Mouse (Mus musculus) left cerebral cortex, adult 2 months (tissue): ENCODE measurements around the gene Stpg3. TPM values are rescaled to one million over a fixed set of nuclear protein-coding genes. Genes with fewer than 3 reads are reported as not detected.

ENCODE experiments used
- DNase-seq, 2 experiments: peaks; one replicate each; pipeline ENCODE4 v3.0.0; 2021 to 2022; ENCODE audit warnings: low spot score in 2 of 2, mixed read lengths in 1 of 2; ENCODE audit errors: extremely low spot score in 1 of 2
- H3K27ac ChIP-seq: fragments of 200-600 bp; 2 replicates; pipeline ENCODE4 v1.8.1; 2022
- H3K4me3 ChIP-seq: fragments of 200-600 bp; 2 replicates; pipeline ENCODE4 v1.8.1; 2022
- CTCF ChIP-seq: fragments of 200-600 bp; IDR thresholded peaks from 2 replicates; pipeline ENCODE4 v1.8.1; 2022; ENCODE audit warnings: antibody characterized with exemption, mild to moderate bottlenecking, moderate library complexity
- intact Hi-C: fragments of 180-260 bp; cut with DNase I; formaldehyde crosslinking; loops from one replicate; pipeline ENCODE4 v1.15.1; 2025
- total RNA-seq, 2 experiments: library from RNA; stranded (reverse); gene quantifications; 2 replicates each; pipeline ENCODE4 v1.2.3; 2021

The Stpg3 gene
- total RNA-seq, 2 experiments from 2014 or later = not detected

GRCm38 (mm10) chr2:25177076-25177475, 37.4 kb downstream of the Stpg3 start:
- intact Hi-C loops = no loop called here

DNA sequence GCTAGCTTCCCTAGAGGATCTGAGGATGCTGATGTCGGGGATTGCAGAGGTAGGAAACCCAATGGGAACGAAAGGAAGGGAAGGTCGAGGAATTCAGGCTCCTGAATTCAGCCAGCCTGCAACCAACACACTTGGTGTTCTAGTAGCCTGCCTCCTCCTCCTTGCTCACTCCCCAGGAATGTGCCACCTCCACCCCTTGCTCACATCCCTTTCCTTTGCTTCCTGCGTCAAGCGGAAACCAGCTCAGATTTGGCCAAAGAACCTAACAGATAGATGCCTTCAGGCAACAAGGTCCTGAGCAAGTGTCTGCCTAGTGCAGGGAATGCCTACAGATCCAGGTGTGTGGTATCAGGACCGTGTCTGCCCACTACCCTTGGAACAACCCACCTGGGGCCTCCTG, 37.9 kb downstream of the Stpg3 start:
- peak overlapping the region; percentile 83 for H3K27ac ChIP-seq
- intact Hi-C loops = no loop called here
- TF ChIP-seq CTCF = no peak
- no peak overlapping the region for H3K4me3 ChIP-seq
- no peak for DNase-seq

More at GRCm38 (mm10) chr2:25177076-25177475, 37.4 kb downstream of the Stpg3 start:
- no peak overlapping the region for H3K4me3 ChIP-seq
- no peak for DNase-seq
- H3K27ac ChIP-seq = peak overlapping the region; percentile 83
- TF ChIP-seq CTCF = no peak

DNA sequence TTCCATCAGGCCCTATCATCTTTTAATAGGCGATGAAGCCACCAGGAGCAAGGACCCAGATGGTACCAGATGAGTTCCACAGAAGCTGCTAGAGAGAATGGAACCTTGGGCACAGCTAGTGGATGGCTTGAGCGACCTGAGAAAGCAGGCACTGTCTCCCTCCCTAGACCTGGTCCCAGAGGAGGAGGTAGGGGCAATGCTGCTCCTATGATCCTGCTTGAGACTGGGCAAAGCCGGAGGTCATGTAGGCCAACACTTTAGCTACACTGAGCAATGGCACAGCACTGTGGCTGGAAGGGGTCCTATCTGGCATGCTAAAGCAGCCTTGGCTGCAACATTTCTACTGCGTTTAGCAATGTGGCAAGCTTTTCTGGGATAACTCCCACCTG, 38.8 kb downstream of the Stpg3 start:
- TF ChIP-seq CTCF = no peak
- no peak for DNase-seq
- no peak overlapping the region; the same call in 1 of the 2 replicates for H3K27ac ChIP-seq
- H3K4me3 ChIP-seq = no peak overlapping the region
- intact Hi-C loops = no loop called here

GRCm38 (mm10) chr2:25174866-25175689, 39.4 kb downstream of the Stpg3 start:
- H3K27ac ChIP-seq = no peak overlapping the region
- TF ChIP-seq CTCF = no peak
- intact Hi-C loops = no loop called here
- no peak for DNase-seq
- H3K4me3 ChIP-seq = no peak overlapping the region

GRCm38 (mm10) chr2:25173821-25174220, 40.6 kb downstream of the Stpg3 start:
- intact Hi-C loops = no loop called here

GRCm38 (mm10) chr2:25172629-25173028, 41.8 kb downstream of the Stpg3 start:
- DNase-seq = no peak

More at GRCm38 (mm10) chr2:25173821-25174220, 40.6 kb downstream of the Stpg3 start:
- DNase-seq = no peak
- no peak for TF ChIP-seq CTCF
- H3K27ac ChIP-seq = no peak overlapping the region
- H3K4me3 ChIP-seq = no peak overlapping the region

DNA sequence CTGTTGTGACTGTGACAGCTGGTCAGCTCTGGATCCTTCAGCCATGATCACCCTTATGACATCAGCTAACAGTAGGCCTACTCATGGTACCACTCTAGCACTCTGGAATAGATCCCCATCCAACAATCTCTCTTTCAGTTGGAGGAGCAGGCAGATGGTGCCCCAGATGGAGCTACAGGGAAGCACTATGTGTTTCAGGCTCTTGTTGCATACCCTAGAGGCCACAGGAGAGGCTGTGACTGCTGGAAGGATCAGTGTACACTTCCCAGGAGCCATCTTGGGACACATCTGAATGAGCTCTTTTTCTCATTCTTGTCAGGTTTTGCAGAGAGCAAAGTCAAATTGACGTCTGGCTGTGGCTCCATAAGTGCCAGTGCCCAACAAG, 42.7 kb downstream of the Stpg3 start:
- intact Hi-C loops = no loop called here
- H3K27ac ChIP-seq = no peak overlapping the region
- TF ChIP-seq CTCF = no peak
- no peak overlapping the region for H3K4me3 ChIP-seq
- DNase-seq = no peak

More at GRCm38 (mm10) chr2:25172629-25173028, 41.8 kb downstream of the Stpg3 start:
- intact Hi-C loops = no loop called here
- H3K4me3 ChIP-seq = no peak overlapping the region
- no peak for TF ChIP-seq CTCF
- no peak overlapping the region for H3K27ac ChIP-seq

DNA sequence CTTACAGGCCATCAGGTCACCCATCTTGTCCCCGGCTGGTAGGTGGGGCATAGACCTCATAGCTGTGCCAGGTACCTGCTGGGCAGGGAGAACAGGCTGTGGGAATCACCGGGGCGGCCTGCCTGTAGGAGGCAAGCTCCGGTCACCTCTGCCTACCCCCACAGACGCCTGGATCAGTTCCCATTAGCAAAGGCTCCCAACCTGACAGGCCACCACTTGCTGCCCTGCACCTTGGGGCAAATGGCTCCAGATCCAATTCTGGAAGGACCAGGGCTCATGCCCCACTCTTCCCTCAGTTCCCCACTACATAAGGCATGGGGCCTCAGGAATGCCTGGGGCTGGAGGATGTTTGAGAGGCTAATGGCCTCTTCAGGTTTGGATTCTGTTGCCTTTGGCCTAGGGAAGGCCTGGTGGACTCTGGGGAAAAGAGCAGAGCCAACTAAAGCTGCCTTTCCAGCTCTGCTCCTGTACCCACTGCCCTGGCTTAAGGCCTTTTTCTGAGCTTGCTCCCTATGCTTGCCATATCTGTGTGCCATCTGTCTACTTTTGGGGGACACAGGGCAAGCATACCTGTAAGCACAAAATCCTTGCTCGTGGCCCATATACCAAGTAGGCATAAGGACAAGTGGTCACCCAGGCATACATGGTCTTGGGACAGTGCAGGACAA, 43.2 kb downstream of the Stpg3 start:
- intact Hi-C loops = no loop called here
- TF ChIP-seq CTCF = no peak
- Histone ChIP-seq H3K27ac (no peak overlapping the region), H3K4me3 (no peak overlapping the region)
- no peak for DNase-seq

GRCm38 (mm10) chr2:25170326-25171100, 43.9 kb downstream of the Stpg3 start:
- H3K27ac ChIP-seq = no peak overlapping the region
- no peak overlapping the region for H3K4me3 ChIP-seq
- TF ChIP-seq CTCF = no peak
- DNase-seq = no peak
- intact Hi-C loops = no loop called here

GRCm38 (mm10) chr2:25169778-25170177, 44.7 kb downstream of the Stpg3 start:
- H3K4me3 ChIP-seq = no peak overlapping the region
- no peak overlapping the region for H3K27ac ChIP-seq
- TF ChIP-seq CTCF = no peak
- no peak for DNase-seq
- intact Hi-C loops = no loop called here

DNA sequence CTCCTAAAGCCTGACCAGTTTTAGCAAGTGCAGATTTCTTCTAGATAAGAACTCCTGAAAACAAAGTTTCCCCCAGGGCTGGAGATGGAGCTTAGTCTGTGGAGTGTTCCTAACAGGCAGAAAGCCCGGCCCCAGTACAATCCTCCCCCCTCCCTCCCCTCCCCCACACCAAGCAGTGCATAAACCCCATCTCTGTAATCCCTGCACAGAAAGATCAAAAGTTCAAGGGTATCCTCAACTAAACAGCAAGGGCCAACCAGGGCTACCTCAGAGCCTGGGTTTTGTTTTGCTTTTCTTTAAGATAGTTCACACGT, 45.8 kb downstream of the Stpg3 start:
- intact Hi-C loops = no loop called here
- TF ChIP-seq CTCF = no peak
- H3K4me3 ChIP-seq = peak overlapping the region; percentile 51
- no peak for DNase-seq
- H3K27ac ChIP-seq = peak overlapping the region; percentile 75
